Mouse (Mus musculus) small intestine, adult 10 weeks (tissue): ENCODE results near the gene Hist1h2bk. TPM values are rescaled to one million over a fixed set of nuclear protein-coding genes. Genes with fewer than 3 reads are reported as not detected.

ENCODE experiments used
- polyA plus RNA-seq: library from polyadenylated mRNA; stranded (reverse); fragments of 350-450 nt; fragmentation: Illumina TruSeq; extraction: RNeasy Lipid Tissue Mini Kit (QIAGEN cat#74804); gene quantifications from one replicate; pipeline ENCODE4 v1.2.3, GENCODE M21; 2014; ENCODE audit warnings: low replicate concordance

The Hist1h2bk gene
- not detected for polyA plus RNA-seq

DNA sequence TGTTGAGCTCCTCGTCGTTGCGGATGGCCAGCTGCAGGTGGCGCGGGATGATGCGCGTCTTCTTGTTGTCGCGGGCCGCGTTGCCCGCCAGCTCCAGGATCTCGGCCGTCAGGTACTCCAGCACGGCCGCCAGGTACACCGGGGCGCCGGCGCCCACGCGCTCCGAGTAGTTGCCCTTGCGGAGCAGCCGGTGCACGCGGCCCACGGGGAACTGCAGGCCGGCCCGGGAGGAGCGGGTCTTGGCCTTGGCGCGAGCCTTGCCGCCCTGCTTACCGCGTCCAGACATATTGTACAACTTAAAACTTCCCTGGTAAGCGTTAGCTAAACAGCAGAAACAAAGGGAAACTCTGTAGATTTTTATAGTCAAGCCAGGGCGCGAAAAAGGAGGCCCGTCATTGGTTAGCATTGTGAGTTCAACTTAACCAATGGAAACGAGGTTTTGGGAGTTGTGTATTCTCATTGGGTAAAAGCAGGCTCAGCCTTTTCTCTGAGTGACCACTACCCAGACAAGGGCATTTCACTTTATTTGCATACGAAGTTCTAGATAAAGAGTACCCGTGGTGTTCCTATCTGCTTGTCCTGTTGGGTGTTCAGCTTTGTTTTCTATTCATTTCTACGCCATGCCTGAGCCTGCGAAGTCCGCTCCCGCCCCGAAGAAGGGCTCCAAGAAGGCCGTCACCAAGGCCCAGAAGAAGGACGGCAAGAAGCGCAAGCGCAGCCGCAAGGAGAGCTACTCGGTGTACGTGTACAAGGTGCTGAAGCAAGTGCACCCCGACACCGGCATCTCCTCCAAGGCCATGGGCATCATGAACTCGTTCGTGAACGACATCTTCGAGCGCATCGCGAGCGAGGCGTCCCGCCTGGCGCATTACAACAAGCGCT is at the start of gene Hist1h2bk, which contains the start of gene Hist1h2ah:
Hist1h2bk (plus strand) TSS at position 604 of the 882 bp plus-strand sequence.
Hist1h2ah (minus strand) TSS at position 302 of the 882 bp plus-strand sequence.

DNA sequence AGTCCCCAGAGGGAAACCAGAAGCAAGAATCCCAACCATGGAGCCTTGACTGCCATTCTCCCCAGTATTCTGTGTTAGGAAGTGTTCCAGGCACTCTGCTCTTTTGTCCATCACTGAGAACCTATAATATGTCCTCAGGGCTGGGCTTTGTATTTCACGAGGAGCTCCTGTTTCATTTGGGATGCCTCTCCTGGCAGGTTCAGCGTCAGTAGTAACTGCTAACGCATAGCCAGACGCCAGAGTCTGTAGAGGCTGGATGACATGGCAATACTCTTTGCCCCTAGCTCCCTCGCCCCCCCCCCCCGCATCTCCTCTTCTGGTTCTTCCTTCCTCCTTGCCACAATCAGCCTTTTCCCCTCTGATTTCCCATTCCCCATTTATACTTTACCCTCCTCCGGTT is 26.0 kb upstream of the Hist1h2bk start, which contains the start of gene Prss16:
Prss16 (minus strand) TSS at position 101 of the 400 bp plus-strand sequence.

DNA sequence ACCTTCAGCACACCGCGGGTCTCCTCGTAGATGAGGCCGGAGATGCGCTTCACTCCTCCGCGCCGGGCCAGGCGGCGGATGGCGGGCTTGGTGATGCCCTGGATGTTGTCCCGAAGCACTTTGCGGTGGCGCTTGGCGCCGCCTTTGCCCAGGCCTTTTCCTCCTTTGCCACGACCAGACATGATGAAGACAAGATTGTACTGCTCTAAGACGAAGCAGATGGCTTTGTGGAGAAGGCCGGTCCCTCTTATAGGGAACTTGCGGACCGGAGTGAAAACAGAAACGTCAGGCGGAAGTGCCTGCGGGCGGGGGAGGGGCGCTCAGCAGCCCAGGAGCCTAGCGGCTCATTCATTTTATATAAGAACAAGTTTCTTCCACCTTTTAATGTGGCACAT is 5.5 kb downstream of the Hist1h2bk start, which contains the start of gene Hist1h4i:
Hist1h4i (minus strand) TSS at position 221 of the 395 bp plus-strand sequence.

DNA sequence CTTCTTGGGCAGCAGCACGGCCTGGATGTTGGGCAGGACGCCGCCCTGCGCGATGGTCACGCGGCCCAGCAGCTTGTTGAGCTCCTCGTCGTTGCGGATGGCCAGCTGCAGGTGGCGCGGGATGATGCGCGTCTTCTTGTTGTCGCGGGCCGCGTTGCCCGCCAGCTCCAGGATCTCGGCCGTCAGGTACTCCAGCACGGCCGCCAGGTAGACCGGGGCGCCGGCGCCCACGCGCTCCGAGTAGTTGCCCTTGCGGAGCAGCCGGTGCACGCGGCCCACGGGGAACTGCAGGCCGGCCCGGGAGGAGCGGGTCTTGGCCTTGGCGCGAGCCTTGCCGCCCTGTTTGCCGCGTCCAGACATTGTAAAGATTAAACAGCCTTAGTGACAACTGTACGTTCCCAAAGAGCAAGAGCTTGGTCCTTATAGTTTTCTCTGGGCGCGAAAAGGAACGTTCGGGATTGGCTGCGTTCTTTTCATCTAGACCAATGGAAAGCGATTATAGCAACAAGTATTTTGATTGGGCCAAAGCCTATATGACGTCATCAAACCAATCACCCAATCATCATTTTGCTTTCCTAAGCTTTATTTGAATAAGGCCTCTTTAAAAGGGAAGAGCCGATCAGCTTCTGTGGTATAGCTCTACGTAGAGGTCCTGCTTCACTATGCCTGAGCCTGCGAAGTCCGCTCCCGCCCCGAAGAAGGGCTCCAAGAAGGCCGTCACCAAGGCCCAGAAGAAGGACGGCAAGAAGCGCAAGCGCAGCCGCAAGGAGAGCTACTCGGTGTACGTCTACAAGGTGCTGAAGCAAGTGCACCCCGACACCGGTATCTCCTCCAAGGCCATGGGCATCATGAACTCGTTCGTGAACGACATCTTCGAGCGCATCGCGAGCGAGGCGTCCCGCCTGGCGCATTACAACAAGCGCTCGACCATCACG is 7.2 kb downstream of the Hist1h2bk start, which contains the start of the genes Hist1h2ag and Hist1h2bj:
Hist1h2ag (minus strand) TSS at position 377 of the 935 bp plus-strand sequence.
Hist1h2bj (plus strand) TSS at position 647 of the 935 bp plus-strand sequence.

DNA sequence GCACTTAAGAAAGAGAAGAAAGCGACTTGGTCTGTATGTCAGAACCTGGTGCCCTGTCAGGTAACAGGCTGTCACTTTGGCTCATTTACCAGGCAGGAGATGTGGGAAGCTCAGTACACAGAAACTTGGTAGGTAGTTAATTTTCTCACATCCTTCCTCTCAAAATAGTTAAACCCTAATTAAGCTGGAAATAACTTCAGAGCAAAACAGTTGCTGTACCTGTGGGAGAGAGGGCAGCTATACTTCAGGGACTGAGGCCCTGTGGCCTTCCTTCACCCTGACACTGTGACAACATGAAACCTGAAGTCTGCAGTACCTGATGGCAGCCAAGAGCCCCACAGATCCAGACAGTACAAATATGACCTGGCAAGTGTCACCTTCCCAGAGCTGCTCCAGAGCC is 48.5 kb downstream of the Hist1h2bk start, which contains the start of gene Vmn1r188:
Vmn1r188 (plus strand) TSS at position 301 of the 400 bp plus-strand sequence.

Other genes starting within 250 kb of the Hist1h2bk start
- not detected for gene Hist1h2an, start 248.7 kb upstream of the Hist1h2bk start, polyA plus RNA-seq
- gene Hist1h2bp, start 248.4 kb upstream of the Hist1h2bk start, polyA plus RNA-seq, result not detected
- 1.1 TPM for gene Hist1h2bq, start 225.7 kb upstream of the Hist1h2bk start, polyA plus RNA-seq
- not detected for gene Hist1h2ao, start 225.4 kb upstream of the Hist1h2bk start, polyA plus RNA-seq
- gene Hist1h4m, start 224.1 kb upstream of the Hist1h2bk start, polyA plus RNA-seq, result not detected
- not detected for gene Hist1h4n, start 203.7 kb upstream of the Hist1h2bk start, polyA plus RNA-seq
- not detected for gene Hist1h2ap, start 202.4 kb upstream of the Hist1h2bk start, polyA plus RNA-seq
- 0.85 TPM for gene Hist1h2br, start 202.1 kb upstream of the Hist1h2bk start, polyA plus RNA-seq
- gene Zfp184, start 90.8 kb upstream of the Hist1h2bk start, polyA plus RNA-seq, result 0.93 TPM
- gene Pom121l2, start 54.7 kb upstream of the Hist1h2bk start, polyA plus RNA-seq, result not detected
- 0.74 TPM for gene Prss16, start 26.1 kb upstream of the Hist1h2bk start, polyA plus RNA-seq
- not detected for gene Hist1h2ah, start 302 bp upstream of the Hist1h2bk start, polyA plus RNA-seq
- 2.1 TPM for gene Hist1h4i, start 5.5 kb downstream of the Hist1h2bk start, polyA plus RNA-seq
- gene Hist1h2ag, start 7.1 kb downstream of the Hist1h2bk start, polyA plus RNA-seq, result not detected
- not detected for gene Hist1h2bj, start 7.3 kb downstream of the Hist1h2bk start, polyA plus RNA-seq
- gene Vmn1r188, start 48.6 kb downstream of the Hist1h2bk start, polyA plus RNA-seq, result not detected
- not detected for gene Vmn1r189, start 70.0 kb downstream of the Hist1h2bk start, polyA plus RNA-seq
- gene Vmn1r191, start 148.1 kb downstream of the Hist1h2bk start, polyA plus RNA-seq, result not detected
- gene Vmn1r192, start 155.3 kb downstream of the Hist1h2bk start, polyA plus RNA-seq, result not detected
- not detected for gene Vmn1r193, start 187.3 kb downstream of the Hist1h2bk start, polyA plus RNA-seq
- gene Vmn1r194, start 208.3 kb downstream of the Hist1h2bk start, polyA plus RNA-seq, result not detected
- gene Vmn1r195, start 234.7 kb downstream of the Hist1h2bk start, polyA plus RNA-seq, result not detected